Mouse (Mus musculus) central nervous system, embryonic 11.5 days (tissue): ENCODE data around the gene Prf1. TPM values are rescaled to one million over a fixed set of nuclear protein-coding genes. Genes with fewer than 3 reads are reported as not detected.

Source experiments
- polyA plus RNA-seq: library from polyadenylated mRNA; depleted of rRNA; stranded (reverse); fragments of >200 nt; gene quantifications from 2 replicates; pipeline ENCODE4 v1.2.3, GENCODE M21; 2012; rRNA removed

Gene Prf1
- polyA plus RNA-seq = not detected in 2 replicates

GRCm38 (mm10) chr10:61297477-61297876 lies at the start of gene Prf1:
Gene Prf1, plus strand, starts transcription at chr10:61297833.

DNA sequence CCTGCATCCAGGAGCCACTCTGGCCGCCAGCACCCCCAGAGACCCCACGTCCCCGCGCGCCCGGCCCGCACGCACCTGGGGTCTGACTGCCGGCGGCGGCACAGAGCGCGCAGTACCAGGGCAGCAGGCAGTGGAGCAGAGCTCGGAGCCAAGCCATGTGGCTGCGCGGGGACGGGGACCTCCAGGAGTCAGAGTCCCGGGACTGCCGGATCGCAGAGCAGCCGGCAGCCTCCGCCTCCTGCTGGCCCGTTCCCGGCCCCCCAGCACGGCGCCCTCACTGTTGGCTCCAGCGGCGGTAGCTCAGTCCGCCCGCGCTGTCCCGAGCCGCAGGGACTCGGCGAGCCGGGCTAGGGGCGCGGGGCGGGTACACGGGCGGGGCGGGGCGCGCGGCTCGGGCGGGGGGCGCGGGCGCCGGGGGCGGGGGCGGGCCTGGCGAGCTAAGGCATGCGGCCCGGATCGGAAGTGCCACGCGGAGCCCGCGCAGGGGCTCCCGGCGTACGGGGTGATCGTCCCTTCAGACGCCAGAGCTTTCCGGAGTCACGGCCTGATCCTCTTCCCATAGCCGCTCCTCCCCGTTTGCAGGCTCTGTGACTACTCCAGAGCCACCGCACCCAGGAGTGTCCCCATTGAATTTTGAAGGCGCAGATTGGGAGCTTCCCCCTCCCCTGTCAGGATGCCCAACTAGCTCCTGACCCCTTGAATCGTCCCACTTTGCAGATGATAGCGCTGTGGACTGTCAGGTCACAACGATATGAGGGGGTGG lies 24.4 kb upstream of the Prf1 start, which contains the start of gene Adamts14:
Adamts14 (minus strand) TSS at position 358 of the 763 bp plus-strand sequence.

Other genes with a start within 250 kb of the Prf1 start
- gene Pcbd1, start 208.5 kb upstream of the Prf1 start, polyA plus RNA-seq = 15.6 and 20.0 TPM in 2 replicates
- 41.3 and 59.8 TPM in 2 replicates for gene Sgpl1, start 150.1 kb upstream of the Prf1 start, polyA plus RNA-seq
- 0.05 and 0.10 TPM in 2 replicates for gene Tbata, start 125.9 kb upstream of the Prf1 start, polyA plus RNA-seq
- 1.0 and 1.3 TPM in 2 replicates for gene Adamts14, start 24.4 kb upstream of the Prf1 start, polyA plus RNA-seq
- gene Pald1, start 85.7 kb downstream of the Prf1 start, polyA plus RNA-seq = 20.6 and 25.6 TPM in 2 replicates
- 0.15 and 0.25 TPM in 2 replicates for gene Nodal, start 120.1 kb downstream of the Prf1 start, polyA plus RNA-seq
- gene Eif4ebp2, start 154.8 kb downstream of the Prf1 start, polyA plus RNA-seq = 50.4 and 65.5 TPM in 2 replicates
- 10.0 and 13.0 TPM in 2 replicates for gene Lrrc20, start 178.0 kb downstream of the Prf1 start, polyA plus RNA-seq